Mouse (Mus musculus) limb, embryonic 12.5 days (tissue): ENCODE measurements around the gene Olfr641. TPM values are rescaled to one million over a fixed set of nuclear protein-coding genes. Genes with fewer than 3 reads are reported as not detected.

Experiments
- ATAC-seq: fragments of 200-750 bp; cut with Nextera tagmentation; 2 replicates; pipeline ENCODE4 v1.8.0; 2017; ENCODE audit warnings: low read depth, moderate TSS enrichment; ENCODE audit not compliant: insufficient number of reproducible peaks, insufficient read depth, low FRiP score, low TSS enrichment
- H3K27ac ChIP-seq: fragments of 300-500 bp; sonication (generic); 2 replicates; pipeline ENCODE4 v1.5.1; 2016; ENCODE audit warnings: mild to moderate bottlenecking, moderate library complexity
- H3K27me3 ChIP-seq: fragments of 300-500 bp; sonication (generic); 2 replicates; pipeline ENCODE4 v1.6.1; 2016; ENCODE audit warnings: mild to moderate bottlenecking, moderate library complexity
- H3K36me3 ChIP-seq: fragments of 300-500 bp; sonication (generic); 2 replicates; pipeline ENCODE4 v1.6.1; 2016; ENCODE audit warnings: mild to moderate bottlenecking, moderate library complexity
- H3K4me1 ChIP-seq: fragments of 300-500 bp; sonication (generic); replicated peaks from 2 replicates; pipeline ENCODE4 v1.6.1; 2016
- H3K4me2 ChIP-seq: fragments of 300-500 bp; sonication (generic); 2 replicates; pipeline ENCODE4 v1.6.1; 2016; ENCODE audit warnings: mild to moderate bottlenecking, moderate library complexity
- H3K4me3 ChIP-seq: fragments of 300-500 bp; sonication (generic); replicated peaks from 2 replicates; pipeline ENCODE4 v1.5.1; 2016; ENCODE audit warnings: mild to moderate bottlenecking
- H3K9ac ChIP-seq: fragments of 300-500 bp; sonication (generic); replicated peaks from 2 replicates; pipeline ENCODE4 v1.6.1; 2016; ENCODE audit warnings: mild to moderate bottlenecking, moderate library complexity
- H3K9me3 ChIP-seq: fragments of 300-500 bp; sonication (generic); 2 replicates; pipeline ENCODE4 v1.6.1; 2016; ENCODE audit warnings: mild to moderate bottlenecking, moderate library complexity
- WGBS: fragments of 180-500 bp; shearing (Covaris S2); methylation state at CpG from one replicate; pipeline ENCODE4 v1.1.7; 2016; 5-methylcytosine and 5-hydroxymethylcytosine counted together
- polyA plus RNA-seq: library from polyadenylated mRNA; unstranded; fragments of >200 nt; fragmentation: Nextera tagmentation; extraction: Ambion mirVana; gene quantifications from 2 replicates; pipeline ENCODE4 v1.2.1, GENCODE M21; 2016

Gene Olfr641
- not detected in 2 replicates for polyA plus RNA-seq

DNA sequence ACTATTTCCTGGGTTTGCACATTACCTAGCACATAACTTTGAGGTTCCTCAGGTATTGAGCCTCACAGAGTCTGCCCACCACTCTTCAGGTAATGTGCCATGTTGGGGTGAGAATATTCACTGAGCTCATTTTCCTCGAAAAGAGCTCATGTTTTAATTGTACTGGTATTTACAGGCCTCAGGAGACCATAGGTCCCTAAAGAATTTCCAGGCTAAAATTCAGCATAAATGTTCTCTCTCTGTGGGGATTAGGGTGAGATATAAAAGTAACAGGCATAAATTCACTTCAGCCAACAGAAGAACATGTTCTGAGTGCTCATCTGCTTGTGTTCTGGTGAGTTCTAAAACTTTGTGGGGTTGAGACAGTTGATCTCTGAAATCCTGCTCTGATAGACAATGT, at the start of gene Olfr641:
Gene Olfr641 (plus strand): TSS at position 301 of the 400 bp plus-strand sequence.
- Histone ChIP-seq H3K36me3 (no peaks in the 10 kb centered on the region), H3K9ac (no peak within 1 kb of the TSS), H3K4me2 (no peak within 1 kb of the TSS), H3K4me3 (no peak within 1 kb of the TSS), H3K4me1 (no peaks in the 10 kb centered on the region), H3K27ac (no peak within 1 kb of the TSS), H3K9me3 (no peaks in the 10 kb centered on the region), H3K27me3 (no peaks in the 10 kb centered on the region)
- ATAC-seq = no peak
- WGBS = 70% methylated on average over 1 of the region's 1 CpGs

DNA sequence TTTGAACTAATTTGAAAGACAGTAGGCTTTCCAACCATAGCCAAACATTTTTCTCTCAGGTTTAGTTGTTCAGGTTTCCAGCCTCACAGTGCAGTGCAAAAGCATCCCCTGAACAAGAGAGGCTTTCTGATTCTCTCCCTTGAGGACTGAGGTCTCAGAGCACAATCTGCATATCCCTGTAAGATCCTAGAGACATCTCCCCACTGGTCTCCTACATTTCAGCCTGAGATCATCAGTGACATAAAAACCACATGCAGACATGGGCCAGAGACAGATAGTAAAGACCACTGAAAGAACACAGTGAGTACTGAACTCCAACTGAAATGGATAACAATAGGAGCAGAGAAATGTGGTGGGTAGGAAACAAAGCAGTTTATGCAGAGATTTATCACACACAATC, 36.8 kb upstream of the Olfr641 start, which contains the start of gene Olfr638:
Gene Olfr638 (plus strand): TSS at position 301 of the 400 bp plus-strand sequence.
- Histone ChIP-seq H3K4me2 (no peak within 1 kb of the TSS), H3K9me3 (no peaks in the 10 kb centered on the region), H3K9ac (no peak within 1 kb of the TSS), H3K36me3 (no peaks in the 10 kb centered on the region), H3K4me3 (no peak within 1 kb of the TSS), H3K4me1 (no peaks in the 10 kb centered on the region), H3K27ac (no peak within 1 kb of the TSS), H3K27me3 (no peaks in the 10 kb centered on the region)
- no peak for ATAC-seq

- no peak for ATAC-seq
- no peak overlapping the region for H3K4me2 ChIP-seq
- H3K27me3 ChIP-seq = no peaks in the 10 kb centered on the region
- no peaks in the 10 kb centered on the region for H3K9me3 ChIP-seq
- no peaks in the 10 kb centered on the region for H3K36me3 ChIP-seq
- H3K4me1 ChIP-seq = no peaks in the 10 kb centered on the region
- no peak overlapping the region for H3K4me3 ChIP-seq
- no peak overlapping the region for H3K27ac ChIP-seq
- H3K9ac ChIP-seq = no peak overlapping the region
Measured at GRCm38 (mm10) chr7:103999124-103999523, 36.1 kb upstream of the Olfr641 start.

- Histone ChIP-seq H3K36me3 (no peaks in the 10 kb centered on the region), H3K4me1 (no peaks in the 10 kb centered on the region), H3K9ac (no peak within 1 kb of the TSS), H3K4me3 (no peak within 1 kb of the TSS), H3K9me3 (no peaks in the 10 kb centered on the region), H3K27me3 (no peaks in the 10 kb centered on the region), H3K4me2 (no peak within 1 kb of the TSS), H3K27ac (no peak within 1 kb of the TSS)
- ATAC-seq = no peak
Measured at GRCm38 (mm10) chr7:104017203-104017602, 18.0 kb upstream of the Olfr641 start, which contains the start of gene Olfr639. Gene Olfr639, minus strand, starts transcription at chr7:104017303.

- ATAC-seq = no peak
- WGBS = 84% methylated on average over 1 of the region's 1 CpGs
- no peak overlapping the region for H3K4me2 ChIP-seq
Measured at GRCm38 (mm10) chr7:104018953-104019352, 16.3 kb upstream of the Olfr641 start.

GRCm38 (mm10) chr7:104021651-104022050, 13.6 kb upstream of the Olfr641 start:
- no peak for ATAC-seq
- no peaks in the 10 kb centered on the region for H3K27me3 ChIP-seq
- H3K4me2 ChIP-seq = no peak overlapping the region
- H3K9me3 ChIP-seq = no peaks in the 10 kb centered on the region
- no peak overlapping the region for H3K27ac ChIP-seq
- no peak overlapping the region for H3K9ac ChIP-seq
- H3K4me3 ChIP-seq = no peak overlapping the region
- no peaks in the 10 kb centered on the region for H3K36me3 ChIP-seq
- H3K4me1 ChIP-seq = no peaks in the 10 kb centered on the region
- 87% methylated on average over 6 of the region's 6 CpGs for WGBS

More at GRCm38 (mm10) chr7:104018953-104019352, 16.3 kb upstream of the Olfr641 start:
- Histone ChIP-seq H3K9ac (no peak overlapping the region), H3K27ac (no peak overlapping the region), H3K27me3 (no peaks in the 10 kb centered on the region), H3K36me3 (no peaks in the 10 kb centered on the region), H3K4me1 (no peaks in the 10 kb centered on the region), H3K9me3 (no peaks in the 10 kb centered on the region), H3K4me3 (no peak overlapping the region)

DNA sequence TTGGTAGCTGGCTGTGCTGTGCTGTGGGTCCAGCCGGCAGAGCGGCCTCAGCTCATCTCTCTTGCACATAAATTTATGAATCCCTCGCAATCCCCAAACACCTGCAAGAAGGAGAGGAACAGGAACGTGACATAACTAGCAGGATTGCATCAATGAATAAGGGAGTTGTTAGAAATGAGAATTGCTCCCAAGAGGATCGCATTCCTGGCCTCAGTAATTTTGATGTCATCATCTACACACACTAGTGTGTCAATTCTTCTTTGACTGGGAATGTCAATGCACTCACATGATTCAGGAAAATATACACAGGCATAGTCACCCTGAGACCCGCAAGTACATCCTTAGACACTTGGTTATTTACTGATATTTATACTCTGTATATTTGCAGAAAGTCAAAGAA, 9.8 kb upstream of the Olfr641 start, which contains the start of gene Olfr640:
Gene Olfr640 (minus strand): TSS at position 101 of the 400 bp plus-strand sequence.
- Histone ChIP-seq H3K4me3 (no peak within 1 kb of the TSS), H3K27me3 (no peaks in the 10 kb centered on the region), H3K4me1 (no peaks in the 10 kb centered on the region), H3K36me3 (no peaks in the 10 kb centered on the region), H3K27ac (no peak within 1 kb of the TSS), H3K4me2 (no peak within 1 kb of the TSS), H3K9me3 (no peaks in the 10 kb centered on the region), H3K9ac (no peak within 1 kb of the TSS)
- WGBS = 80% methylated on average over 6 of the region's 6 CpGs
- no peak for ATAC-seq

- Histone ChIP-seq H3K36me3 (no peaks in the 10 kb centered on the region), H3K4me2 (no peak overlapping the region), H3K9me3 (no peaks in the 10 kb centered on the region), H3K9ac (no peak overlapping the region), H3K4me3 (no peak overlapping the region), H3K27ac (no peak overlapping the region), H3K4me1 (no peaks in the 10 kb centered on the region), H3K27me3 (no peaks in the 10 kb centered on the region)
- no peak for ATAC-seq
- WGBS = 90% methylated on average over 3 of the region's 3 CpGs
Measured at GRCm38 (mm10) chr7:104026978-104027377, 8.3 kb upstream of the Olfr641 start.

DNA sequence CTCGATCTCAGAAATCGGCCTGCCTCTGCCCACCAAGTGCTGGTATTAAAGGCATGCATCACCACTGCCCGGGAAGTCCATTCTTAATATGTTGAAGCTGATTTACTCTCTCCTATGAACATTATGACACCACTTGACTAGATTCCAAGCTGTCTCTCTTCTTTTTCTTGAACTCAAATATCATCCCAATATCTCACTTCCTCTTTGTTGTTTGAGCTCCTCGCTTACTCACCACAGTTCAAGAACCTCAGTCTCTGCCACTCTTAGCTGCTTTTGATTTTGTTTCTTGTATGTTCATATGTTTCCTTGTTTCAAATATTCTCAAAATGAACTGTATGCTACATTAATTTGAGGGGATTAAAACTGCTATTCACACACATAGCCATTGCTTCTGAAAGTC, 15.5 kb downstream of the Olfr641 start:
- H3K27ac ChIP-seq = no peak overlapping the region
- H3K4me1 ChIP-seq = no peaks in the 10 kb centered on the region
- H3K27me3 ChIP-seq = no peaks in the 10 kb centered on the region
- WGBS = 95% methylated on average over 4 of the region's 4 CpGs
- no peak overlapping the region for H3K4me3 ChIP-seq
- H3K36me3 ChIP-seq = no peaks in the 10 kb centered on the region
- H3K4me2 ChIP-seq = no peak overlapping the region
- no peak overlapping the region for H3K9ac ChIP-seq
- ATAC-seq = no peak
- H3K9me3 ChIP-seq = no peaks in the 10 kb centered on the region

DNA sequence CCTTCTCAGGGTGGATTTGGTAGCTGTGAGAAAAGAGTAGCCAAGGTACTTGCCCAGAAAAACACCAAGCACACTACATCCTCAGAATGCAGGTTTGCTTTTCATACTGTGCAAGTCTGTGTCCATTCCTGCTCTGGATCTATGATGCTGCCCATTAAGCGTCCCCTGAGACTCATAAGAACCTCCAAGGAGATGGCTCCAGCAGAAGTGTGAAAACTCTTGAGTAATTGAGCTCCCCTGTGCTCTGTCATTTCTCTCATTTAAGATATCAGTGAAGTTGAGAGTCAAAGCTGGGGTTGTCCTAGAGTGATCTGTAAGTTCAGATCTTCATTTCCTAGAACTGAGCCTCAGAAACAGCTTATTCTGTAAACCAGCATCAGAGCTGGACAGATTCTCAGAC, 17.3 kb downstream of the Olfr641 start, which contains the start of gene Olfr642:
Gene Olfr642 (minus strand): TSS at position 101 of the 400 bp plus-strand sequence.
- ATAC-seq = no peak
- Histone ChIP-seq H3K4me1 (no peaks in the 10 kb centered on the region), H3K4me3 (no peak within 1 kb of the TSS), H3K9me3 (no peaks in the 10 kb centered on the region), H3K27ac (no peak within 1 kb of the TSS), H3K27me3 (no peaks in the 10 kb centered on the region), H3K36me3 (no peaks in the 10 kb centered on the region), H3K9ac (no peak within 1 kb of the TSS), H3K4me2 (no peak within 1 kb of the TSS)
- 59% methylated on average over 1 of the region's 1 CpGs for WGBS

- H3K4me2 ChIP-seq = no peak overlapping the region
- no peaks in the 10 kb centered on the region for H3K27me3 ChIP-seq
- WGBS = 81% methylated on average over 1 of the region's 1 CpGs
- no peak overlapping the region for H3K9ac ChIP-seq
- no peak for ATAC-seq
- H3K9me3 ChIP-seq = no peaks in the 10 kb centered on the region
- no peaks in the 10 kb centered on the region for H3K36me3 ChIP-seq
- no peak overlapping the region for H3K27ac ChIP-seq
- H3K4me1 ChIP-seq = no peaks in the 10 kb centered on the region
- H3K4me3 ChIP-seq = no peak overlapping the region
Measured at GRCm38 (mm10) chr7:104059215-104059614, 24.0 kb downstream of the Olfr641 start.

DNA sequence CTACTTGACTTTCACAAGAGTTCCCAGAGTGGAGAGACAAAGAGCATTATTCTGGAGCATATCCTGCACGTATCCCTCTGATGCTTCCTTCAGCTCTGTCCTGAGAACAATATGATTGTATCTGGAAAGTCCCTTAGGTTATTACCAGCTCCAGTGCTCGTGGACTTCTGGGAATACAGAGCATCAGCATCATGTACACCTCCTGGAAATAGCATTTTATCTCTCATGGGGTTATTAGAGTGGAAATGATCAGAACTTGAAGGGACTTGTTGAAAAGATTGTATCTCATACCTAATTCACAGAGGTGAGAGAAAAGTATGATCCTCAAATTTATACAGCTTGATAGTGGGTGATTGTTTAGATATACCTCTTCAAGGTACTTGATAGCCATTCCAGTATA, 26.1 kb downstream of the Olfr641 start, which contains the start of gene 4930516K23Rik:
Gene 4930516K23Rik (minus strand): TSS at position 101 of the 400 bp plus-strand sequence.
- Histone ChIP-seq H3K36me3 (no peaks in the 10 kb centered on the region), H3K27ac (no peak within 1 kb of the TSS), H3K4me3 (no peak within 1 kb of the TSS), H3K9me3 (no peaks in the 10 kb centered on the region), H3K27me3 (no peaks in the 10 kb centered on the region), H3K9ac (no peak within 1 kb of the TSS), H3K4me2 (no peak within 1 kb of the TSS), H3K4me1 (no peaks in the 10 kb centered on the region)
- no peak for ATAC-seq
- 55% methylated on average over 2 of the region's 2 CpGs for WGBS
